Mouse (Mus musculus): ENCODE results near the gene Lrrk2. TPM values are rescaled to one million over a fixed set of nuclear protein-coding genes. Genes with fewer than 3 reads are reported as not detected.

Lrrk2 gene
- polyA plus RNA-seq, 1 experiment from 2014 or later: 6.6 TPM

DNA sequence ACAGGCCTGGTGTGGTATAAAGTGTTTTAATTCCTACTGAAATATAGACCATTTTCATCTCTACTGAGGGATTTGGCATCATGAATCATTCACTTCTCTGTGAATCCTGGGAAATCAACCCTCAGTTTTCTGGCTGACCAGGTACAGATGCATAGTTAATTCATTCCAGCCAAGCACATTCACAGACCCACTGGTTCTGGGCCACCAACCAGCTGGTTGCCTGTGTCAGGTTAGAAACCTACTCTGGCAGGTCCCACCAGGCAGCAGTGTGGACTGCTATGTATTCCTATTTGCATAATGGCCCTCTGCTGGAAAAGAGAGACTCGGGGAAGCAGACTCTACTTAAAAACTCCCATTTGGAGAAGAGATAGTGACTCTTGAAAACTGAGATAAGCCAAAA, 27.9 kb downstream of the Lrrk2 start:
- 31% methylated on average over 1 of the region's 1 CpGs for WGBS
- no peak overlapping the region for H3K27ac ChIP-seq (replicated peaks; ENCODE audit: low read depth, low read length)
- ATAC-seq (ENCODE audit: low read depth): no peak
- H3K4me1 ChIP-seq (ENCODE audit: control insufficient read depth, insufficient read depth, low read length): no peaks in the 10 kb centered on the region
- H3K36me3 ChIP-seq (ENCODE audit: control insufficient read depth, insufficient read depth, low read length): peaks cover 11% of the 10 kb centered on the region; the same call in 1 of the 2 replicates
- H3K27me3 ChIP-seq (replicated peaks; ENCODE audit: control insufficient read depth, insufficient read depth, low read length): no peaks in the 10 kb centered on the region
- no peak overlapping the region for H3K4me3 ChIP-seq (ENCODE audit: low read depth, low read length)
- H3K4me2 ChIP-seq (ENCODE audit: low read depth, low read length): no peak overlapping the region
- DNase-seq (ENCODE audit: low spot score): no peak
- H3K9ac ChIP-seq (ENCODE audit: low read depth, low read length): no peak overlapping the region
- H3K9me3 ChIP-seq (ENCODE audit: control insufficient read depth, low read length): no peaks in the 10 kb centered on the region

DNA sequence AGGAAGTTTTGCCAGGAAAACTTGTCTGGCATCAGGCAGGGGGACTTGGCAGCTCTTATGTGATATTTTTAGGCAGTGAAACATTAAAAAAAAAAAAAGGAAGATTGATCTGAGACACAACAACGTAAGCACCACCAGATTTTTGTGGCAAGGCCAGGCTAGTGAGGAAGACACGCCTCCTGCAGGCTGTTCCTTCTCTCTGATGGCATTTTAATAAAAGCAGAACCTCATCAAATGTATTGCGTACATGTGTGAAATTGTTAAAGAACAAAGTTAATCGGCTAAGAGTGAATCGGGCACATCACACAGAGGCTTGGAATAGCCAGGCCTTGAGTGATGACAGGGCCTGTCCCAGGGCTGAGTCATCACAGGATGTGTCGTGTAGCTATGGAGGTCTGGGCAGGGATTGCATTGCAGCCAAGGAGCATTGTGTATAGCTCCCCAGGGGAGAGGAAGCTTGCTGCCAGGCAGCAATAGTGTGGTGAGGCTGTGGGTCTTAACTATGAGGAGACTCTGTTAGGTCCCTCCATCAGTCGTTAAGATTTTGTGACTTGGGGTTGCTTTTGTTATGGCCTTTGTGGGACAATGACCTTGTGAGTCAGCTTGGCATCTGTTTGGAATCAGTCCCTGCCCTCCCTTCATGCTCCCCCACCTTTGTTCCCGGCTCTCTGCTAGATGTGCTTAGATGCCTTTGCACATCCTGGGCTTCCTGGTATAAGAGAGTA, 30.2 kb downstream of the Lrrk2 start:
- Histone ChIP-seq H3K9ac (ENCODE audit: low read depth, low read length) (no peak overlapping the region), H3K4me2 (ENCODE audit: low read depth, low read length) (no peak overlapping the region), H3K36me3 (ENCODE audit: control insufficient read depth, insufficient read depth, low read length) (peaks cover 8% of the 10 kb centered on the region; the same call in 1 of the 2 replicates), H3K9me3 (ENCODE audit: control insufficient read depth, low read length) (no peaks in the 10 kb centered on the region), H3K27me3 (replicated peaks; ENCODE audit: control insufficient read depth, insufficient read depth, low read length) (no peaks in the 10 kb centered on the region), H3K27ac (replicated peaks; ENCODE audit: low read depth, low read length) (0 out of 2 replicates have a peak overlapping the region, but pooled peaks have one; percentile 11), H3K4me3 (ENCODE audit: low read depth, low read length) (no peak overlapping the region), H3K4me1 (ENCODE audit: control insufficient read depth, insufficient read depth, low read length) (no peaks in the 10 kb centered on the region)
- DNase-seq (ENCODE audit: low spot score) (peak; percentile 69), ATAC-seq (ENCODE audit: low read depth) (peak; percentile 50; the same call in 1 of the 2 replicates)
- 36% methylated on average over 8 of the region's 8 CpGs for WGBS

DNA sequence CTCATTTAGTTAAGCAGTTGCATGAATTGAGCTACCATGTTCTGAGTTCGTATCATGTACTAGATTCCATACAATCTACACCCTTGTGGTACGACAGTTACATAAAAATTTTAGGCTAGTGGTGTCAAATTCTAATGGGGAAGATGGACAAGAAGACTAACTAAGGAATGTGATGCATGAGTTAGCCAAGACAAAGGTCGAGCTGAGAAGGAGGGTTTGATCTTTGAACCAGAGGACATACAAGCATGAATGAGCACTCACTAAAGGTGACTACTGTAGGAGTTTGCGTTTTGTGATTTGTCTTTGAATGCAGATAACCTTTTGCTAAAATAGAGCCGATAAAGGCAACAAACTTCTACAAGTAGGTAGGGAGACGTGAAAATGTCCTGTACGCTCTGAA, 31.1 kb downstream of the Lrrk2 start:
- Histone ChIP-seq H3K4me3 (ENCODE audit: low read depth, low read length) (no peak overlapping the region), H3K4me1 (ENCODE audit: control insufficient read depth, insufficient read depth, low read length) (no peaks in the 10 kb centered on the region), H3K9me3 (ENCODE audit: control insufficient read depth, low read length) (no peaks in the 10 kb centered on the region), H3K27ac (replicated peaks; ENCODE audit: low read depth, low read length) (no peak overlapping the region), H3K36me3 (ENCODE audit: control insufficient read depth, insufficient read depth, low read length) (peaks cover 8% of the 10 kb centered on the region; the same call in 1 of the 2 replicates), H3K27me3 (replicated peaks; ENCODE audit: control insufficient read depth, insufficient read depth, low read length) (no peaks in the 10 kb centered on the region), H3K4me2 (ENCODE audit: low read depth, low read length) (no peak overlapping the region), H3K9ac (ENCODE audit: low read depth, low read length) (no peak overlapping the region)
- ATAC-seq (ENCODE audit: low read depth) (no peak), DNase-seq (ENCODE audit: low spot score) (no peak)
- WGBS: 89% methylated on average over 7 of the region's 7 CpGs

DNA sequence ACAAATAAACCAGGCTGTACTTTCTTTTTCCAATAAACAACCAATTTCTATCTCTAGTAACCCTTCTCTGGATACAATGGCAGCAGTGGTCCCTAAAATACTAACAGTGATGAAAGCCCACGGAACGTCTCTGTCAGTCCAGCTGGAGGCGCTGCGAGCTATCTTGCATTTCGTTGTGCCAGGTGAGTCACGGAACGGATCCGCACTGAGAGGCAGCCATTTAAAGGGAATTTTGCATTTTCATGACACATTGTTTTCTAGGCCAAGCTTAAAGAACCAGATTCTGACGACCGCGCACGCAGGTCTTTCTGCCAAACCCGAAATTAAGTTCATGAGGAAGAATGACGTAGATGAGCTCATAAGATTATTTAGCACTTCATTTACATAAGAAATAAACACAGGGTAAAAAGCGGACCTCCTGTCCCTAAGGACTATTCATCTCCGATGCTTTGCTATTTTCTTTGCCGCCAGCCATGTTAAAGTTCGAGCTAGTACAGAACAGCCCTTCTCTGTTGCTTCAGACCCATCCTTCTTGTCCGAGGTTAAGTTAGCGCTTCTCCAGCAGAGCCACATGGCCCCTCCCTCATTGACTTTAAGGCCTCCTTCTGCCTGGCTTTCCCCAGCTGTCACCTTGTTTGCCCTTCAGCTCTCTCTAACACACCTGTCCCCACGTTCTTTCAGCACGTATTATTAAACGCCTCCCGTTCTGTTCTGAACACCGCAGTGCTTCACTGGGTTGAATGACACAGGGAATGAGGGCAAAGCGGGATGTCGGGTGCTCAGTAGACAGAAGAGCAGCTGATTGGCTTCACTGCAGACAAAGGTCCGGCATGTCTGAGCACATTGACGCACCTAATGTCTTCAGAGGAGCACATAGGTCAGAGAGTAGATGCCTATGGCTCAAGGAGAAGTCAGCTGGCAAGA, 36.5 kb downstream of the Lrrk2 start:
- Histone ChIP-seq H3K27me3 (replicated peaks; ENCODE audit: control insufficient read depth, insufficient read depth, low read length) (no peaks in the 10 kb centered on the region), H3K4me2 (ENCODE audit: low read depth, low read length) (peak overlapping the region; percentile 41), H3K9me3 (ENCODE audit: control insufficient read depth, low read length) (no peaks in the 10 kb centered on the region), H3K4me1 (ENCODE audit: control insufficient read depth, insufficient read depth, low read length) (no peaks in the 10 kb centered on the region), H3K4me3 (ENCODE audit: low read depth, low read length) (peak overlapping the region; percentile 10), H3K36me3 (ENCODE audit: control insufficient read depth, insufficient read depth, low read length) (peaks cover 22% of the 10 kb centered on the region; the same call in 1 of the 2 replicates), H3K9ac (ENCODE audit: low read depth, low read length) (no peak overlapping the region), H3K27ac (replicated peaks; ENCODE audit: low read depth, low read length) (no peak overlapping the region)
- ATAC-seq (ENCODE audit: low read depth) (0 out of 2 replicates have a peak, but pooled peaks have one; percentile 30), DNase-seq (ENCODE audit: low spot score) (peak; percentile 34)
- 38% methylated on average over 29 of the region's 29 CpGs for WGBS

DNA sequence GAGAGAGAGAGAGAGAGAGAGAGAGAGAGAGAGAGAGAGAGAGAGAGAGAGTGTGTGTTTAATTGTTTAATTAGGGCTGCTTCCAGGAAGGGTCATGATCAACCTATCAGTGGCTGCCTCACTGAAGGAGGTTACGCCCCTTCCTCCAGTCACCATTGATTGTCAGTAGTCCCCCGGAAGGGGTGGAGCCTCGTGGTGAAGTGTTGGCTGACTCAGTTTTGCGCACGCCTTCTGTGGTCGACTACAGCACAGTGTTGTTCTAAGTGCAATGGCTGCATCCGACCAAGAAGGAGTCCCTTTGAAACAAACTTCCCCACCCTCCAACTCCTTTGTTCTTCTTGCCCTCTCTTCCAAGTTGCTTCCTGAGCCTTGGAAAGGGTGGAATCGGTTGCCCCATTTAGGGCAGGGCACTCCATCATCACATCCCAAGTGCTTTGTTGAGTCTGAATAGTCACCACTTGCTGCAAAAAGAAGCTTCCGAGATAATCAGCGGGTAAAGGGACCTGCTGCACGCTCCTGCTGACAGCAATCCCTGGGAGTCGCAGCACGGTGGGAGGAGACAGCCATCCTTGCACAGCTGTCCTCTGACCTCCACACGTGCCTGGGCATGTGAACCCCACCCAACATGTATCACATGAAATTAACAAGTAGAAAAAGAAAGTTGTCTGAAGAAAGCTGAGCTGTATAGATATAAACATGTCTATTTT, 62.4 kb downstream of the Lrrk2 start:
- no peak overlapping the region for H3K4me3 ChIP-seq (ENCODE audit: low read depth, low read length)
- DNase-seq (ENCODE audit: low spot score) (no peak), ATAC-seq (ENCODE audit: low read depth) (no peak)
- WGBS: 73% methylated on average over 14 of the region's 14 CpGs
- no peaks in the 10 kb centered on the region for H3K27me3 ChIP-seq (replicated peaks; ENCODE audit: control insufficient read depth, insufficient read depth, low read length)
- peaks cover 7% of the 10 kb centered on the region for H3K36me3 ChIP-seq (ENCODE audit: control insufficient read depth, insufficient read depth, low read length)
- no peak overlapping the region for H3K9ac ChIP-seq (ENCODE audit: low read depth, low read length)
- no peak overlapping the region for H3K4me2 ChIP-seq (ENCODE audit: low read depth, low read length)
- H3K9me3 ChIP-seq (ENCODE audit: control insufficient read depth, low read length): no peaks in the 10 kb centered on the region
- H3K27ac ChIP-seq (replicated peaks; ENCODE audit: low read depth, low read length): no peak overlapping the region
- no peaks in the 10 kb centered on the region for H3K4me1 ChIP-seq (ENCODE audit: control insufficient read depth, insufficient read depth, low read length)

DNA sequence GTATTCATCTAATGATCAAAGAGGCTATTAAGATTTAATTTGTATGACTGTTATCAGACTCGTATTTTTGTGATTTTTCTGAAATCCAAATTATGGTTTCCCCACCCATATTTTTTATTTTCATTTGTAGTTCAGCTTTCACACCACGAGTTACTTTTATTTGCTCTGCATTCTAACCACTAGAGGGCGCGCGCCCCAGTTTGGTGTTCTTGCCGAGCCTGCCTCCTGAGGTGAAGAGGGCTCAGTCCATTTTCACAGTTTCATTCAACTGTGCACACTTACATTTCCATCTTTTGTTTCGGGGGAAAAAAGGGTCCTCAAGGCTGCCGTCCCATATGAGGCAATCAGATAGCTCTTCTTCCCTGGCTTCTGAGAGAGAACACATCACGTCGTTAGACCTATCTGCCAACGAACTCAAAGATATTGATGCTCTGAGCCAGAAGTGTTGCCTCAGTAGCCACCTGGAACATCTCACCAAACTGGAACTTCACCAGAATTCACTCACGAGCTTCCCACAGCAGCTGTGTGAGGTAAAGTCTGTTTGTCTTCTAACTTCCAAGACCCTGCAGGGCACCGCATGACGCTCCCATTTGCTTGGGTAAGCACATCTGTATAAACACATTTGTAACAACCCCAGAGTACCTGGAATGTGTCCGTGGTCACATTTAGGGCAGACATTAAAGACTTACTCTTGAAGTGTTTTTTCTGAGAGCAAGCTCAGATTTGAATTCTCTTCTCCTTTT, 64.0 kb downstream of the Lrrk2 start:
- Histone ChIP-seq H3K9ac (ENCODE audit: low read depth, low read length) (no peak overlapping the region), H3K9me3 (ENCODE audit: control insufficient read depth, low read length) (no peaks in the 10 kb centered on the region), H3K4me3 (ENCODE audit: low read depth, low read length) (no peak overlapping the region), H3K4me2 (ENCODE audit: low read depth, low read length) (no peak overlapping the region), H3K27me3 (replicated peaks; ENCODE audit: control insufficient read depth, insufficient read depth, low read length) (no peaks in the 10 kb centered on the region), H3K4me1 (ENCODE audit: control insufficient read depth, insufficient read depth, low read length) (no peaks in the 10 kb centered on the region), H3K27ac (replicated peaks; ENCODE audit: low read depth, low read length) (no peak overlapping the region), H3K36me3 (ENCODE audit: control insufficient read depth, insufficient read depth, low read length) (peaks cover 3% of the 10 kb centered on the region; the same call in 1 of the 2 replicates)
- WGBS: 42% methylated on average over 15 of the region's 15 CpGs
- ATAC-seq (ENCODE audit: low read depth) (no peak), DNase-seq (ENCODE audit: low spot score) (peak; percentile 40)

DNA sequence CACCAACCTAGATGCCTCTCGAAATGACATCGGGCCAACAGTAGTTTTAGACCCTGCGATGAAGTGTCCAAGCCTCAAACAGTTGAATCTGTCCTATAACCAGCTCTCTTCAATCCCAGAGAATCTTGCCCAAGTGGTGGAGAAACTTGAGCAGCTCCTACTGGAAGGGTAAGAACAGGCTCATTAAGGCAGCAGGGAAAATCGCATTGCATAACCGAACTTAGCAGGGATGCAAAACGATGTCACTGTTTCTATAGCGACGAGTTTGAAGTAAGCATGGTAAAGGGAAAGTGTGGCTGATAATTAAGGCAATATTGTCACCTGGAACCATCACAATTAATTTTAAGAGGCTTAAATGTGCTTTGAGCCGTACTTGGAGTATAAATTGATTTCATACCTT, 65.8 kb downstream of the Lrrk2 start:
- H3K27me3 ChIP-seq (replicated peaks; ENCODE audit: control insufficient read depth, insufficient read depth, low read length): no peaks in the 10 kb centered on the region
- H3K36me3 ChIP-seq (ENCODE audit: control insufficient read depth, insufficient read depth, low read length): no peaks in the 10 kb centered on the region; the same call in 1 of the 2 replicates
- ATAC-seq (ENCODE audit: low read depth) (no peak), DNase-seq (ENCODE audit: low spot score) (no peak)
- no peaks in the 10 kb centered on the region for H3K9me3 ChIP-seq (ENCODE audit: control insufficient read depth, low read length)
- no peak overlapping the region for H3K4me3 ChIP-seq (ENCODE audit: low read depth, low read length)
- WGBS: 81% methylated on average over 9 of the region's 9 CpGs
- H3K27ac ChIP-seq (replicated peaks; ENCODE audit: low read depth, low read length): no peak overlapping the region
- no peak overlapping the region for H3K9ac ChIP-seq (ENCODE audit: low read depth, low read length)
- no peaks in the 10 kb centered on the region for H3K4me1 ChIP-seq (ENCODE audit: control insufficient read depth, insufficient read depth, low read length)
- H3K4me2 ChIP-seq (ENCODE audit: low read depth, low read length): no peak overlapping the region

DNA sequence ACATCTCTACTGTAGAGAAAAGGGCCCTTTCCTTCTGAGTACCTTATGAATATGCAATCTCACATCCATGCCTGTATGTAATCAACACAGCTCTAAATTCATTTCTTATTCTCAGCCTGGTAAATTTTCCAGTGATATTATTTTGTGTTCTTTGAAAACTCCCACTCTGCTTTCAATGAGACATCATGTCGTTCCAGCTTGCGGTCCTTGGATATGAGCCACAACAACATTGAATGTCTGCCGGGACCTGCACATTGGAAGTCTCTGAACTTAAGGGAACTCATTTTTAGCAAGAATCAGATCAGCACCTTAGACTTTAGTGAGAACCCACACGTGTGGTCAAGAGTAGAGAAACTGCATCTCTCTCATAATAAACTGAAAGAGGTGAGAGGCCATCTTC, 72.5 kb downstream of the Lrrk2 start:
- H3K4me2 ChIP-seq (ENCODE audit: low read depth, low read length): no peak overlapping the region
- H3K36me3 ChIP-seq (ENCODE audit: control insufficient read depth, insufficient read depth, low read length): peaks cover 5% of the 10 kb centered on the region; the same call in 1 of the 2 replicates
- H3K9me3 ChIP-seq (ENCODE audit: control insufficient read depth, low read length): no peaks in the 10 kb centered on the region
- no peak overlapping the region for H3K27ac ChIP-seq (replicated peaks; ENCODE audit: low read depth, low read length)
- H3K4me1 ChIP-seq (ENCODE audit: control insufficient read depth, insufficient read depth, low read length): no peaks in the 10 kb centered on the region
- no peak for DNase-seq (ENCODE audit: low spot score)
- H3K27me3 ChIP-seq (replicated peaks; ENCODE audit: control insufficient read depth, insufficient read depth, low read length): no peaks in the 10 kb centered on the region
- no peak for ATAC-seq (ENCODE audit: low read depth)
- H3K9ac ChIP-seq (ENCODE audit: low read depth, low read length): no peak overlapping the region
- no peak overlapping the region for H3K4me3 ChIP-seq (ENCODE audit: low read depth, low read length)
- 71% methylated on average over 4 of the region's 4 CpGs for WGBS
